Mouse (Mus musculus) embryonic fibroblast, embryonic 13.5 days (primary cell): ENCODE data around the gene Adamts4.

Experiments used
- CTCF ChIP-seq: IDR thresholded peaks from 2 replicates; pipeline ENCODE4 v1.5.1; 2011; ENCODE audit warnings: mild to moderate bottlenecking, control low read depth, low read length, moderate library complexity, borderline replicate concordance; ENCODE audit not compliant: insufficient read depth
- POLR2A ChIP-seq: IDR thresholded peaks from 2 replicates; pipeline ENCODE4 v1.6.1; 2011; ENCODE audit warnings: low read depth, mild to moderate bottlenecking, control low read depth, low read length, moderate library complexity

- TF ChIP-seq POLR2A (no peak), CTCF (no peak)
Observed at GRCm38 (mm10) chr1:171279721-171280120, 29.5 kb downstream of the Adamts4 start.
